Mouse (Mus musculus): ENCODE results near the gene Pitpnm3. TPM values are rescaled to one million over a fixed set of nuclear protein-coding genes. Genes with fewer than 3 reads are reported as not detected.
A peak's percentile ranks its signal among the peaks of the same experiment; 100 is the strongest.

Gene Pitpnm3
- 0.26 and 0.39 TPM in 2 replicates for polyA plus RNA-seq (2014; fragmentation: Nextera tagmentation; extraction: Ambion mirVana)

DNA sequence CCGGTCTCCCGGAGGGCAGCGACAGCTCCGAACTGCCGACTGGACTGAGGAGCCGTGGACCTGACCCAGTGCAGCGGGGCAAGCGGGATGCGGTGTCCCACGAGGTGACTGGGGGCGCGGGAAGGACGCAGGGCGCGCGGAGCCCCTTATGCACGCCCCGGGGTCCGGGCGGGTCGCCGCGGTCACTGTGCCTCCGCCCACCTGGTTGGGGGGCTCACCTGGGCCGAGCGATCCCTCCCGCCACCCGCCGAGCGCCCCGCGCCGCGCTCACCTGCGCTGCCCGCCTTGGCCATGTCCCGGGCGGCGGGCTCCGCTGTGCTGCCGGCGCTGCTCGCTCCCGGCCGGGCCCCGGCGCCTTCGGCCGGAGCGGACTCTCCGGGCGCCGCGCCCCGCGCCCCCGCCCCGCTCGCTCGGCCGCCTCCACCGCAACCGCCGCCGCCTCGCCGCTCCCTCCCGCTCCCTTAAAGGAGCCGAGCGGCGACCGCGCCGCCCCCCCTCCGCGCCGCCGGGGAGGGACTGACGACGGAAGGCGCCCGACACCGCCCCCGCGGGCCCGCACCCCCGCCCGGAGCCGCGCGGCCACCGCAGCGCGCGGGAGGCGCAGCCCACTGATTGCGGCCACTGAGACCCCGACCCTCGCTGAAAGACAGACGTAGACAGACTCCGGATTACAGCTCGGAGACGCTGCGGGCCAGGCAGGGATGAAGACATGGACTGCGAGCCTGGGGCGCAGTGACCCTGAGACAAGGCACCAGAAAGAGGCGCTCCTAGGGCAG, at the start of gene Pitpnm3:
Gene Pitpnm3 (minus strand): TSS at position 396 of the 776 bp plus-strand sequence.
- Histone ChIP-seq H3K9ac (ENCODE audit: low read length) (peak within 1 kb of the TSS; percentile 71), H3K27me3 (ENCODE audit: control insufficient read depth, insufficient read depth, low read length) (peaks cover 46% of the 10 kb centered on the region), H3K36me3 (ENCODE audit: control insufficient read depth, insufficient read depth, low read length) (no peaks in the 10 kb centered on the region), H3K4me3 (ENCODE audit: control insufficient read depth in 1 of 2, insufficient read depth in 1 of 2, low read depth in 1 of 2, low read length in 2 of 2) (peak within 1 kb of the TSS; percentile 47 to 56), H3K4me2 (ENCODE audit: low read length) (peak within 1 kb of the TSS; percentile 96), H3K4me1 (ENCODE audit: control insufficient read depth in 2 of 2, insufficient read depth in 2 of 2, low read length in 2 of 2) (peaks cover 23 to 27% of the 10 kb centered on the region in 2 experiments), H3K27ac (replicated peaks in 1 of 2; ENCODE audit: control insufficient read depth in 1 of 2, insufficient read depth in 1 of 2, low read depth in 2 of 2, low read length in 2 of 2) (no peak within 1 kb of the TSS), H3K9me3 (ENCODE audit: control insufficient read depth, low read length) (no peaks in the 10 kb centered on the region)
- 2% methylated on average over 47 of the region's 107 CpGs for WGBS
- no peak for ATAC-seq (ENCODE audit: insufficient number of reproducible peaks, insufficient read depth, low FRiP score, low read depth)

DNA sequence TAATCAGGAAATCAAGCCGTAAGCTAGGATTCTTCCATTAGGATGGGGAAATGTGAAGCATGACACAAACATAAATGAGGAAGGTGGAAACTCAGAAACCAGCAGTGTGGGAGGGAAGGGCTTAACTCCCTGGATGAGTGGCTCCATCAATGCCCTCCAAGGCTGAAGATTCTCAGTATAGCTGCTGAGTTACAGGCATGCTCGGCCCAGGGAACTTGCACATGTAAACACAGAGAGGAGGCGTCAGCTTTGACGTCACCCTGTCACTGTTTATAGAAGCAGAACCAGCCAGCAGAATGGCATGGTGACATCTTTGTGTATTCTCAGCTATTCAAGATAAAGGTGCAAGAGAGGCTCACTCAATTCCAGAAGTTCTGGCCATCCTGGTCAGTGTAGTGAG, 48.7 kb upstream of the Pitpnm3 start:
- Histone ChIP-seq H3K36me3 (ENCODE audit: control insufficient read depth, insufficient read depth, low read length) (peaks cover 28% of the 10 kb centered on the region), H3K4me3 (ENCODE audit: control insufficient read depth in 1 of 2, insufficient read depth in 1 of 2, low read depth in 1 of 2, low read length in 2 of 2) (no peak overlapping the region), H3K27me3 (ENCODE audit: control insufficient read depth, insufficient read depth, low read length) (no peaks in the 10 kb centered on the region), H3K9ac (ENCODE audit: low read length) (no peak overlapping the region), H3K27ac (replicated peaks in 1 of 2; ENCODE audit: control insufficient read depth in 1 of 2, insufficient read depth in 1 of 2, low read depth in 2 of 2, low read length in 2 of 2) (no peak overlapping the region), H3K4me1 (ENCODE audit: control insufficient read depth in 2 of 2, insufficient read depth in 2 of 2, low read length in 2 of 2) (no peaks in the 10 kb centered on the region), H3K4me2 (ENCODE audit: low read length) (no peak overlapping the region), H3K9me3 (ENCODE audit: control insufficient read depth, low read length) (no peaks in the 10 kb centered on the region)
- 70% methylated on average over 4 of the region's 4 CpGs for WGBS
- no peak for ATAC-seq (ENCODE audit: insufficient number of reproducible peaks, insufficient read depth, low FRiP score, low read depth)

DNA sequence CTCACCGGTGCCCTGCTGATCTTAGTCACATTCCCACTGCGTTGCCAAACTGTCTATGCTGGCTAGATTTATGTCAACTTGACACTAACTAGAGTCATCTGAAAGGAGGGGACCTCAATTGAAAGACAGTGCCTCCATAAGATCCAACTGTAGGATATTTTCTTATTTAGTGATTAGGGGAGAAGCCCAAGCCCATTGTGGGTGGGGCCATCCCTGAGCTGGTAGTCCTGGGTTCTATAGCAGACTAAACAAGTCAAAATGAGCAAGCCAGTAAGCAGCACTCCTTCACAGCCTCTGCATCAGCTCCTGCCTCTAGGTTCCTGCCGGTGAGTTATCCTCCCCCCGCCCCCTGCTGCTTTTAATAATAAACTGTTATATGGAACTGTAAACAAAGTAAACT, 45.6 kb upstream of the Pitpnm3 start:
- H3K4me1 ChIP-seq (ENCODE audit: control insufficient read depth in 2 of 2, insufficient read depth in 2 of 2, low read length in 2 of 2) = no peaks in the 10 kb centered on the region
- no peak overlapping the region for H3K9ac ChIP-seq (ENCODE audit: low read length)
- no peak overlapping the region for H3K4me3 ChIP-seq (ENCODE audit: control insufficient read depth in 1 of 2, insufficient read depth in 1 of 2, low read depth in 1 of 2, low read length in 2 of 2)
- no peak for ATAC-seq (ENCODE audit: insufficient number of reproducible peaks, insufficient read depth, low FRiP score, low read depth)
- no peaks in the 10 kb centered on the region for H3K27me3 ChIP-seq (ENCODE audit: control insufficient read depth, insufficient read depth, low read length)
- H3K4me2 ChIP-seq (ENCODE audit: low read length) = no peak overlapping the region
- 94% methylated on average over 4 of the region's 4 CpGs for WGBS
- peaks cover 38% of the 10 kb centered on the region for H3K36me3 ChIP-seq (ENCODE audit: control insufficient read depth, insufficient read depth, low read length)
- no peak overlapping the region for H3K27ac ChIP-seq (replicated peaks in 1 of 2; ENCODE audit: control insufficient read depth in 1 of 2, insufficient read depth in 1 of 2, low read depth in 2 of 2, low read length in 2 of 2)
- no peaks in the 10 kb centered on the region for H3K9me3 ChIP-seq (ENCODE audit: control insufficient read depth, low read length)

DNA sequence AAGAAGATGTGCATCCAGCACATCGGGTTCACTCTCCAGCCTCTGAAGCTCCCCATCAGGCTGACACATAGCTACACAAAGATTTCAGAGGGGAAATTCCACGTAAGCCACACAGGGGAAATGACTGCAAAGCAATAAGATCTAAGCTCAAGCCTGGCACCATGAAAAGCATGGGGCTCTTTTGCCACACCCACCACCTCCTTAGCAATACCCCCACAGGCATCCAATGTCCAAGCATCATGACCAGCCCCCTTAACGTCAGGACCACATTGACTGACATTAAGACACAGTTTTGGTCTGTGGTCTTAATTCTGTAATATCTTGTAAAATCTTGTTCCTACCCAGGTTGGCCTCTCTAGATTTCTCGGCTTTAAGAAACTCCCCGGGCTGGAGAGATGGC, 45.0 kb upstream of the Pitpnm3 start:
- Histone ChIP-seq H3K27me3 (ENCODE audit: control insufficient read depth, insufficient read depth, low read length) (no peaks in the 10 kb centered on the region), H3K4me2 (ENCODE audit: low read length) (no peak overlapping the region), H3K4me1 (ENCODE audit: control insufficient read depth in 2 of 2, insufficient read depth in 2 of 2, low read length in 2 of 2) (no peaks in the 10 kb centered on the region), H3K4me3 (ENCODE audit: control insufficient read depth in 1 of 2, insufficient read depth in 1 of 2, low read depth in 1 of 2, low read length in 2 of 2) (no peak overlapping the region), H3K27ac (replicated peaks in 1 of 2; ENCODE audit: control insufficient read depth in 1 of 2, insufficient read depth in 1 of 2, low read depth in 2 of 2, low read length in 2 of 2) (no peak overlapping the region), H3K36me3 (ENCODE audit: control insufficient read depth, insufficient read depth, low read length) (peaks cover 40% of the 10 kb centered on the region), H3K9me3 (ENCODE audit: control insufficient read depth, low read length) (no peaks in the 10 kb centered on the region), H3K9ac (ENCODE audit: low read length) (no peak overlapping the region)
- 93% methylated on average over 5 of the region's 5 CpGs for WGBS
- no peak for ATAC-seq (ENCODE audit: insufficient number of reproducible peaks, insufficient read depth, low FRiP score, low read depth)

DNA sequence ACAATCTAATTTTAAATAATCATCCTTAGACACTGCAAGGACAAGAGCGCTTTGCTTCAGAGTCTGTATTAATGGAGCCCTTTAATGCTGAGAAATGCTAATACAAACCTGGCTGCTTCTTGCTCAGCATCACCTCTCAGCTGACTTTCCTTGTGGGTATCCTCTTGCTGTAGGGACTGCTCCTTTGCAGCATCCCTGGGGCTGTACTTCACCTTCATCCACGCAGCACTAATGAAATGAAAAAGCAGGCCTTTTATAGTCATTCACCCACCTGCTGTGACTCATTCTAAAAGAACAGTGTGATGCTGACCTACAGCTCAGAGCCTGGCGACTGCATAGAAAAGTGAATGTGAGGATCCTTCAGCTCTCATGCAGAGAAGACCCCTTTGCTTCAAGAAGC, 41.0 kb upstream of the Pitpnm3 start:
- Histone ChIP-seq H3K9ac (ENCODE audit: low read length) (no peak overlapping the region), H3K4me3 (ENCODE audit: control insufficient read depth in 1 of 2, insufficient read depth in 1 of 2, low read depth in 1 of 2, low read length in 2 of 2) (no peak overlapping the region), H3K9me3 (ENCODE audit: control insufficient read depth, low read length) (no peaks in the 10 kb centered on the region), H3K27me3 (ENCODE audit: control insufficient read depth, insufficient read depth, low read length) (no peaks in the 10 kb centered on the region), H3K36me3 (ENCODE audit: control insufficient read depth, insufficient read depth, low read length) (peaks cover 63% of the 10 kb centered on the region), H3K27ac (replicated peaks in 1 of 2; ENCODE audit: control insufficient read depth in 1 of 2, insufficient read depth in 1 of 2, low read depth in 2 of 2, low read length in 2 of 2) (no peak overlapping the region), H3K4me2 (ENCODE audit: low read length) (no peak overlapping the region), H3K4me1 (ENCODE audit: control insufficient read depth in 2 of 2, insufficient read depth in 2 of 2, low read length in 2 of 2) (no peaks in the 10 kb centered on the region)
- WGBS = 74% methylated on average over 3 of the region's 3 CpGs
- no peak for ATAC-seq (ENCODE audit: insufficient number of reproducible peaks, insufficient read depth, low FRiP score, low read depth)

DNA sequence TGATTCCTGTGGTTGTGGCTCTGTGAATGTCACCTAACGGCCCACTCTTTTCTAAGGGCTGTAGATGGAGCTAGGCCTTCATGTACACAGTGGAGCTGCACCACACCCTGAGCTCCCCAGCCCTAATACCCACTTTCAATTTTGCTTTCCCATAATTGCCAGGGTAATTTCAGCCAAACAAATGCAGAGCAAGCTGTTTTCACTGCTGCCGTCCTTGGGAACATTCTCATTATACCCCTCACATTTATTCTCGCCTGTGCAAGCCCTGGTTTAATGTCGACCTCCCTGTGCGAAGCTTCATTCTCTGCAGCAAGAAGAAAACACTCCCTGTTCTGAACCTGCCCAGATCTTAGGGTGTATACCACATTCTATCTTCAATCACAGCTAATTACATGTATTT, 40.4 kb upstream of the Pitpnm3 start:
- Histone ChIP-seq H3K4me1 (ENCODE audit: control insufficient read depth in 2 of 2, insufficient read depth in 2 of 2, low read length in 2 of 2) (no peaks in the 10 kb centered on the region), H3K4me2 (ENCODE audit: low read length) (no peak overlapping the region), H3K27me3 (ENCODE audit: control insufficient read depth, insufficient read depth, low read length) (no peaks in the 10 kb centered on the region), H3K9ac (ENCODE audit: low read length) (no peak overlapping the region), H3K9me3 (ENCODE audit: control insufficient read depth, low read length) (no peaks in the 10 kb centered on the region), H3K4me3 (ENCODE audit: control insufficient read depth in 1 of 2, insufficient read depth in 1 of 2, low read depth in 1 of 2, low read length in 2 of 2) (no peak overlapping the region), H3K36me3 (ENCODE audit: control insufficient read depth, insufficient read depth, low read length) (peaks cover 59% of the 10 kb centered on the region), H3K27ac (replicated peaks in 1 of 2; ENCODE audit: control insufficient read depth in 1 of 2, insufficient read depth in 1 of 2, low read depth in 2 of 2, low read length in 2 of 2) (no peak overlapping the region)
- no peak for ATAC-seq (ENCODE audit: insufficient number of reproducible peaks, insufficient read depth, low FRiP score, low read depth)
- 92% methylated on average over 5 of the region's 5 CpGs for WGBS

DNA sequence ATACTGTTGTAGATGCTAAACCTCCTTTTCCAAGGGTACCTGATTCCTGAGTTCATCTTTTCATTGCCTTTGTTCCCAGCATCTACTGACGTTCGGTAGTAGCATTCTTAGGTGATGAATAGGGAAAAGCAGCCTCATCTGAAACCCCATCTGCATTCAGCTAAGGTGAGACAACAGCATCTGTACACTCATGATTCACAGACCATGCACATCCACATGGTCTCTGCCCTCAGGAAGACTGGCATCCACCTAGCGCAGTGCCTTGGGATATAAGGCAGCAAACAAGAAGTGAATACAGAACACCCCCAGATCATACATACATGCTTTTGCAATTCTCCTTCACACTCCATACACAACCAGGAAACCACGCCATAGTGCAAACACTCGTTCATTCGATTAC, 39.1 kb upstream of the Pitpnm3 start:
- H3K4me1 ChIP-seq (ENCODE audit: control insufficient read depth in 2 of 2, insufficient read depth in 2 of 2, low read length in 2 of 2) = no peaks in the 10 kb centered on the region
- no peak overlapping the region for H3K27ac ChIP-seq (replicated peaks in 1 of 2; ENCODE audit: control insufficient read depth in 1 of 2, insufficient read depth in 1 of 2, low read depth in 2 of 2, low read length in 2 of 2)
- H3K27me3 ChIP-seq (ENCODE audit: control insufficient read depth, insufficient read depth, low read length) = no peaks in the 10 kb centered on the region
- WGBS = 88% methylated on average over 6 of the region's 6 CpGs
- H3K4me3 ChIP-seq (ENCODE audit: control insufficient read depth in 1 of 2, insufficient read depth in 1 of 2, low read depth in 1 of 2, low read length in 2 of 2) = no peak overlapping the region
- no peak overlapping the region for H3K4me2 ChIP-seq (ENCODE audit: low read length)
- H3K9ac ChIP-seq (ENCODE audit: low read length) = no peak overlapping the region
- no peak for ATAC-seq (ENCODE audit: insufficient number of reproducible peaks, insufficient read depth, low FRiP score, low read depth)
- H3K9me3 ChIP-seq (ENCODE audit: control insufficient read depth, low read length) = no peaks in the 10 kb centered on the region
- H3K36me3 ChIP-seq (ENCODE audit: control insufficient read depth, insufficient read depth, low read length) = peaks cover 68% of the 10 kb centered on the region

DNA sequence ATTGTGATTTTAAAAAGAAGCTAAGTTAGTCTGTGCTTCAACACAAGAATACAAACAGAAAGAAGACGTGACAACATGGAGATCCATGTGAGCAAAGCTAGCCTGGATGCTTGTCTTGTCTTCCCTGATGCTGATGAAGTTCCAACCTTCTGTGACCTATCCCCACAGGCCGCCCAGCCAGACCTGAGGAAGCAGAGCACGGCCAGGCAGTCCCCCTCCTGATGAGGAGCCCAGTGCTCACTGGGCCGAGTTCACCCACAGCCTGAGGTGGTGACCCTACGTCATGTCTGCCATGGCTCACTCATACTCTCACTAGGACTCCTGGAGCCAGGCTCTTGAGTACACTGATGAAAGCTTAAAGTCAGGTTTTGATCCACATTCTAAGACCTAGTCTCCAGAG, 37.9 kb upstream of the Pitpnm3 start:
- H3K4me2 ChIP-seq (ENCODE audit: low read length) = no peak overlapping the region
- H3K36me3 ChIP-seq (ENCODE audit: control insufficient read depth, insufficient read depth, low read length) = peaks cover 74% of the 10 kb centered on the region
- H3K4me3 ChIP-seq (ENCODE audit: control insufficient read depth in 1 of 2, insufficient read depth in 1 of 2, low read depth in 1 of 2, low read length in 2 of 2) = no peak overlapping the region
- WGBS = 81% methylated on average over 5 of the region's 5 CpGs
- no peaks in the 10 kb centered on the region for H3K9me3 ChIP-seq (ENCODE audit: control insufficient read depth, low read length)
- no peak overlapping the region for H3K9ac ChIP-seq (ENCODE audit: low read length)
- H3K4me1 ChIP-seq (ENCODE audit: control insufficient read depth in 2 of 2, insufficient read depth in 2 of 2, low read length in 2 of 2) = no peaks in the 10 kb centered on the region
- no peaks in the 10 kb centered on the region for H3K27me3 ChIP-seq (ENCODE audit: control insufficient read depth, insufficient read depth, low read length)
- H3K27ac ChIP-seq (replicated peaks in 1 of 2; ENCODE audit: control insufficient read depth in 1 of 2, insufficient read depth in 1 of 2, low read depth in 2 of 2, low read length in 2 of 2) = no peak overlapping the region
- no peak for ATAC-seq (ENCODE audit: insufficient number of reproducible peaks, insufficient read depth, low FRiP score, low read depth)

All from heart, embryonic 14.5 days (tissue).